Mouse (Mus musculus) fibroblast of lung, adult 2 months (primary cell): ENCODE measurements around the gene Dap3.
"Not testable (repeated sequence)": the region's sequence is repeated elsewhere in the genome, so short reads cannot be mapped to it uniquely, and the experiment has no call there.

ENCODE experiments used
- DNase-seq: peaks from one replicate; pipeline ENCODE4 v3.0.0-alpha.2; 2011; ENCODE audit warnings: low read depth

The Dap3 gene

DNA sequence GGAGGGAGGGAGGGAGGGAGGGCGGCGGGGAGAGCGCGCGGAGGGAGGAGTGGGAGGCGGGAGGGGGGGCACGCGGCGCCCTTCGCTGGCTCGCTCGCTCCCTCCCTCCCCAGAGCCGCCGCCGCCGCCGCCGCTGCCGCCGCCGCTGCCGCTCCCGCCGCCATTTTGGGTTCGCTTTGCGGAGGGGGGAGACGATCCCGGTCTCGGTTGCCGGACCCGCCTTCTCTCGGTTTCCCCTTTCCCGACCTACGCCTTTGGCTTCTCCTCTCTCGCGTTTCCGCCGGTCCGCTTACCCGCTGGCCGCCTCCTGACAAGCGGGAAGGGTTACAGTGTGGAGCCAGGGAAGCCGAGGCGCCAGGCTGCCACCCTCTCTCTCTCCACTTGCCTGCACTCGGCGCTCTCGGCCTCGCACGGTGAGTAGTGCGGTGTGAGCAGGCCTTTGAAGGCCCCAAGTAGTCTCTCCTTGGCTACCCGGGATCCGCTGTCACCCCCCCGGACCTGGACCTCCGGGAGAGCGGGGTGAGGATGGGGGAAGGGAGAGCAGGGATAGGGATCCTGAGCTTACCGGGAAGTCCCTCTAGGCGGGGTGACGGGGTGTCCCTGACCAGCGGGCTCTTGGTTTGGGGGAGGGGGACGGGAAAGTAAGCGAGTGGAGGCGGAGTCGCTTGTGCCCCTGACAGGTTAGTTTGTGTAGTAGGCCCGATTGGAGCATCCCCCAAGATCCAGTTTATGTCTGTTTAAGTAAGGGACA, at the start of gene Dap3, which contains the start of gene Ash1l:
TSS of gene Dap3 (minus strand) at position 606 of the 751 bp plus-strand sequence.
TSS of gene Ash1l (plus strand) at position 47 of the 751 bp plus-strand sequence.
- peak; percentile 51 for DNase-seq

DNA sequence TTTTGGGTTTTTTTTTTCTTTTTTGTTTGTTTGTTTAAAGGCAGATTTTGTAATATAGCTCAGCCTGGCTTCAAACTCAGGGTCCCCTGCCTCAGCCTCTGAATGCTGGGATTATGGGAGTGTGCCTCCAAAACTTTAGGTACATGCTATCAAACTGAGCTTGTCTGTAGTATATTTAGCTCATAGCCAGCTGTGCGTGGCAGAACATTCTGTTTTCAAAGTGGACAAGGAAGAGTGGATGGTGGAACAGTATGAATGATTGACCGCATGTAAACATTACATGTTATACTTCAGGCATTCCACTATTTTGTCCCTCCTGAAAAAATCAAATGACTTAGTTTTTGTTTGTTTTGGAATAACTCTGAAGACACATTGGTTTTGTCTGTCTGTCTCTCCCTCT, 41.8 kb upstream of the Dap3 start:
- DNase-seq = no peak

DNA sequence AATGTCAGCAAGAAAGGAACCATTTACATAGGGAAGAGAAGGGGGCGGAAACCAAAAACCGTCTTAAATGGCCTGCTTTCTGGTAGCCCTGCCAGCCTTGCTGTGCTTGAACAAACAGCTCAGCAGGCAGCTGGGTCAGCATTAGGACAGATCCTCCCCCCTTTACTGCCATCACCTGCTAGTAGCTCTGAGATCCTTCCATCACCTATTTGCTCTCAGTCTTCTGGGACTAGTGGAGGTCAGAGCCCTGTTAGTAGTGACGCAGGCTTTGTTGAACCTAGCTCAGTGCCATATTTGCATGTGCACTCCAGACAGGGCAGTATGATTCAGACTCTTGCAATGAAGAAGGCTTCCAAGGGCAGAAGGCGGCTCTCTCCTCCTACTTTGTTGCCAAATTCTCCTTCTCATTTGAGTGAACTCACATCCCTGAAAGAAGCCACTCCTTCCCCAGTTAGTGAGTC, 33.0 kb upstream of the Dap3 start:
- DNase-seq = peak; percentile 80

DNA sequence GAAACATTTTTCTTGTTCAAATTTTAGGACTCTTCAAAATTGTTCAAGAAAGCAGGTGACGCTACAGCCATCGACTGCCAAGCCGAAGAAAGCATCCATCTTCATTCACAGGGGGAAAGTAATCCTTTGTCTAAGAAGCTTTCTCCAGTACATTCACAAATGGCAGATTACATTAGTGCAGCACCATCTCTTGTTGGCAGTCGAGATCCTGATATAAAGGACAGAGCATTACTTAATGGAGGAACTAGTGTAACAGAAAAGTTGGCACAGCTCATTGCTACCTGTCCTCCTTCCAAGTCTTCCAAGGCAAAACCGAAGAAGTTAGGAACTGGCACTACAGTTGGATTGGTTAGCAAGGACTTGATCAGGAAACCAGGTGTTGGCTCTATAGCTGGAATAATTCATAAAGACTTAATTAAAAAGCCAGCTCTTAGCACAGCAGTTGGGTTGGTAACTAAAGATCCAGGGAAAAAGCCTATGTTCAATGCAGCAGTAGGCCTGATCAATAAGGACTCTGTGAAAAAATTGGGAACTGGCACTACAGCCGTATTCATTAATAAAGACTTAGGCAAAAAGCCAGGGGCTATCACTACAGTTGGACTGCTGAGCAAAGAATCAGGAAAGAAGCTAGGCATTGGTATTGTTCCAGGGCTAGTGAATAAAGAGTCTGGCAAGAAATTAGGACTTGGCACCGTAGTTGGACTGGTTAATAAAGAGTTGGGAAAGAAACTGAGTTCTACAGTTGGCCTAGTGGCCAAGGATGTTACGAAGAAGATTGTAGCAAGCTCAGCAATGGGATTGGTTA, 30.4 kb upstream of the Dap3 start:
- peak; percentile 22 for DNase-seq

DNA sequence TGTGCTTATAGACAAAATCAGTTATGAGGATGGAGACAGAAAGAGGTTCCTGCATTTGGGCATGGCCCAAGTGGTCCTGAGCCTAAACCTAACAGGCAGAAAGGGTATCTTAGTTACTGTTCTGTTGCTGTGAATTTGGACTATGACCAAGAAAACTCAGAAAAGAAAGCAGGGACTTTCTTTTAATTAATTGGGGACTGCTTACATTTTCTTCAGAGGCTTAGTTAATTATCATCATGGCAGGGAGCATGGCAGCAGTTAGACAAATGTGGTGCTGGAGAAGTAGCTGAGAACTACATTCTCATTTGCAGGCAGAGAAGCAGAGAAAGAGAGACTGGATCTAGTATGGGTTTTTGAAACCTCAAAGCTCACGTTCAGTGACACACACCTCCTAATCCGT, 24.0 kb upstream of the Dap3 start:
- no peak for DNase-seq

DNA sequence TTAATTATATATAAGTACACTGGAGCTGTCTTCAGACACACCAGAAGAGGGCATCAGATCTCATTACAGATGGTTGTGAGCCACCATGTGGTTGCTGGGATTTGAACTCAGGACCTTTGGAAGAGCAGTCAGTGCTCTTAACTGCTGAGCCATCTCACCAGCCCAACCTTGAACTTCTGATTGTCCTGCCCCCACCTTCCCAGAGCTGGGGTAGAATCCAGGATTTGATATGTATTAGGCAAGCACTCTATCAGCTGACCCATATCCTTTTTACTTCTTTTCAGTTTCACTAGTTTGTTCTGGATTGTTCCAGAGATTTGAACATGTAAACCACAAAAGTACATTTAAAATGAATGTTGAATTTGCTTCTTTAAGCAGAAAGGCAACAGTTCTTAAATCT, 12.2 kb upstream of the Dap3 start:
- not testable (repeated sequence) for DNase-seq

DNA sequence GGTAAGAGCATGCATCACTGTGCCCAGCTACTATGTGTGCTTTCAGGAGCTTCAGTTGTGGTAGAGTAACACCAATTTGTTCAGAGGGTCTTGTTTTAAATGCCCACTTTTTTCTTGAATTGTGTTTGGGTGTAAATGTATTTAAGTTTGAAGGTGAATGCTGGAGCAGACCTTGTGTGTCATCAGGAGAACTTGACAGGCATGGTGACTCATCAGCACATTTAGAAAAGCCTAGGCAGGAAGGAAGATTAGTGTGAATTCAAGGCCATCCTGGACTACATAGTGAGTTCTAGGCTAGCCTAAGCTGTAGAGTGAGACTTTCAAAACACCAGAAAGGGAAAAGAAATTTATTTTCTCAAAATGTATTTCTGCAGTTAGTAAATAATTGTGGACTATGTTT, 2.8 kb upstream of the Dap3 start:
- no peak for DNase-seq

DNA sequence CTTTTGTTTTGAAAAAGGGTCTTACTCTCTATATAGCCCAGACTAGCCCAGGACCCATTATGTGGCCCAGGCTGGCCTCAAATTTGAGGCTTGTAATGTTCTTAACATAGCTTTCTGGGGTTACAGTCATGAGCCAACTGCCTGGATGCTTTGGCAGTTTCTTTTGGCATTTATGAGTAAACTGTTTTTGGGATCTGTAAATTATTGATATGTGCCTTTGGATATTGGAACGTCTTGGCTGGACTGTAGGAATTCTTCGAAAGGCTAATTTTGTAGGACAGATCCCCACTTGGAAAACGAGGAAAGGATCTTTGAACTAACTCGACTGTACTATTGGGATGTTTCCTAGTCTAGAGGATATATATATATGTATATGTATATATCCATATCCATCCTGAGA, 2.3 kb upstream of the Dap3 start:
- no peak for DNase-seq

DNA sequence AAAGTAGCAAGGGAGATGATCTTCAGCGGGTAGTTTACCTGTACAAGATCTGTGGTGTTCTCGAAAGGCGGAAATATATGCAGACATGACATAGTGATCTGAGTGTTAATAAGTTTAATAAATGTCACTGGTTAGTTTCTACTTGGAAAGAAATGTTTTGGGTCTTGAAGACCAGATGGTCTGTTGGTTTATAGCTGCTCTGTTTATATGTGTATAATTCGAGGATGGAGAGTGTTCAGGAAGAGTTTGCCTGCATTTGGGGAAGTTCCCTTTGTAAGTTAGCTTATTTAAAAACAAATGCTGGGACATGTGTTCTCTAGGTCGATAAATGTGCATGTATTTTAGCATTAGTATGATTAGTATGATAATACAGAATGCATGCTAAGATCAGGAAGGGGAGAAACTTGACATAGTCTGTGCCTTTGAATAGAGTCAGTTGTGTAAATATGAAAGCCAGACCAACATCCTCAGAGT, 383 bp upstream of the Dap3 start:
- no peak for DNase-seq

DNA sequence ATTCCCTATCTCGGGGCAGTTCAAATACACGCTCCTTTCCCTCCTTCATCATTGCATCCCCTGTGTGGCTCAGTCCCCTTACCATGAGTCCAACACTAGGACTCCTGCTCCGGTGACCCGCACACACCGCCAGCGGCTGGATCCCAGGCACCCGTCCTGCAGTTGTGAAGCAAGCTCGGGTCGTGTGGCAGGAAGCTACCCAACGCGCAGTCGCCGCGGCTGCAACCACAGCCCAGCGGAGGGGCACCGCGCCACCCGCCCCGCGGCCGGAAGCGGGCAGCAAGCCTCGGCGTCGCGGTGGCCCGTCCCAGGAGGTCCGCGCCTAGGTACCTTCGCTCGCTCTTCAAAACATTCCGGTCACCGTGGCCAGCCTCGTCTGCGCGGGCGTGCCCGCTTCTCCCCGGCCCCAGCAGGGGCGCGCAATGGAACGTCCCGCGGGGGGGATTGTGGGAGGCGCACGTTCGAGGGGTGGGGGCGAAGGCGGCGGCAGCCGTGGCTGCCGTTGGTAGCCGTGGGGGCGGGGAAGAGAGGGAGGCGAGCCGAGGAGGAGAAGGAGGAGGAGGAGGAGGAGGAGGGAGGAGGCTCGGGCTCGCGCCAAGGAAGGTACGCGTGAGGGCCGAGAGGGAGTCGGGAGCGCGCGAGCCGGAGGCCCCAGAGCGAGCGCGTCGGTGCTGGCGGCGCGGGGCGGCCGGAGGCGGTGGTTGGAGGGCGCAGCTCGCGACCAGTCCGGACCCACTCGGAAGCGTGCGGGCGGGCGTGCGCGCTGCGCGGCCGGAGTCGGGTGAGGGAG, 1.0 kb downstream of the Dap3 start:
- DNase-seq = peak; percentile 57

DNA sequence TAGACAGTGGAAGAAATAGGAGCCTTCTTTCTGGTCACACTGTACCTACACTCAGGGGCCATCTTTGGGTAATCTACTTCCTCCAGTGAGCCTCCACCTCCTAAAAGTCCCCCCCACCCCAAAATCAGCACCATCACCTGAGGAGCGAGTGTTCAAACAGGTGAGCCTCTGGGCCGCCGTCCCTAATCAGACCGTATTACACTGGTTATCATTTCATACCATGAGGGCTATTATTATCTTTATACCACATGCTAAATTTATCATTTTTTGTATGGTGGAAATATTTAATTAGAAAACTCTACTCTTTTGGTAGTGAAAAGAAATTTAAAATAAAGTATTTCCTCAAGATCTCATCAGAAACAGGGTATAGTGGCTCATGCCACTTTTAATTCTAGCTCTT, 6.9 kb downstream of the Dap3 start:
- DNase-seq = no peak

DNA sequence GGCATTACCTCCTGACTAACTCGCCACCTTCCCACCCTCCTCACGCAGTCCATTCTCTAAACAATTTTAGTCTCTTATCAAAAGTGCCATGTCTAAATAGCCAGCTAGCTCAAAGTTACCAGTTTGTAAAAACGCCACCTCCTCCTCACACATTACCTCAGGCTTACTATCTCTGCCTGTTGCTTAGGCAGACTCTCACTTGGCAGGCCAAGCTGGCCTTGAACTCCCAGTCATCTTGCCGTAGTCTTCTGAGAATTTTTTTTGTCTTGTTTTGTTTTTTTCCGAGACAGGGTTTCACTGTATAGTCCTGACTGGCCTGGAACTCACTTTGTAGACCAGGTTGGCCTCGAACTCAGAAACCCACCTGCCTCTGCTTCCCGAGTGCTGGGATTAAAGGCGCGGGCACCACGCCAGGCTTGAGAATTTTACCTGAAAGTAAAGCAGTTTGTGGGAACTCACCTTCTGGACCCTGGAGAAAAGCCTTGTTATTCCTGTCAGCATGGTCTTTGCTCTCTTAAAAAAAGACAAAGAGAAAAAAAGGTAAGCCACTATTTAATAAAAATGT, 8.6 kb downstream of the Dap3 start:
- DNase-seq = no peak

DNA sequence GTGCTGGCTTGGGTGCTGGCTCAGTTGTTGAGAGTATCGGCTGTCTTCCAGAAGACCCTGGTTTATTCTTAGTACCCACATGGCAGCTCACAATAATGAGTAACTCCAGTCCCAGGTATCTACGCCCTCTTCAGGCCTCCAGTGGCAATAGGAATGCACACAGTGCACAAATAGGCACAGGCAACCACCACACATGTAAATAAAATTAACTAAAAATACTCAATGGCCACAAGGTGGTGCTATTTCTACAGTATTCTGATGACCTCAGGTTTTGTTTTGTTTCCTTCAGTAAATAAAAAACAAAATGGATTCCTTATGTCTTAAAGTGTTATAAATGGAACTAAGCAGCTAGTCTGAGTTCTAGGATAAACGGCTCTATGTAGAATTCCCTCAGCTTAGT, 11.2 kb downstream of the Dap3 start:
- DNase-seq = no peak

DNA sequence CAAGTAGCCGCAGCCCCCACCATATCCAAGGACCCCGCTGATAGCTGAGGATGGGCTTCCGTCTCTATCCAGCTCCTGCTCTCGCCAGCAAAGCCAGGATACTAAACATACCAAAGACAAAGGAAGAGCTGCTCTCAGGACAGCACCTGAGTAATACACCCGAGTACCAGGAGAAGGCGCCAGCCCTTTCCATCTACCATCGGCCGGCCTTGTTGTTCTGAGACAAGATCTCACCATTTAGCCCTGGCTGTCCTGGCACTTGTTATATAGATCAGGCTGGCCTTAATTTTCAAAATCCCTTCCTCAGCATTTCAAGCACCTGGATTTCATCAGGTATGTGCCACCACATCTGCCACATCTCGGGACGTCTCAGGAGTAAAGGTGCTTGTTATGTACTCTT, 11.9 kb downstream of the Dap3 start:
- DNase-seq = no peak

DNA sequence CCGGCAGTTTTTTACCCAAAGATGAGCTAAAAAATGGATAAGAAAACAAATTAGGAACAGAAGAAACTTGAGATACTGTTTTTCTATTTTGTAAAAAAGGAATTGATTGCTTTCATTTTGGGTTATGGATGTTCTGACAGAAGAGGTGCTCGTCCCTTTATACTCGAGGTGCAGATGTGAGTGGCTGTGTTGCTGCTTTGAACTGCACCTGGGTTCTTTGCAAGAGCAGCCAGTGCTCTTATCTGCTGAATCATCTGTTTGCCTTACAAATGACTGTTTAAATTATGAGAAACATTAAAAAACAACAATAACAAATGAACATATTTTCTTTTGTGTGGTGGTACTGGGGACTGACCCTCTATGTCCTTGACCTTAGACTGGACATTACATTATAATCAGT, 21.5 kb downstream of the Dap3 start:
- no peak for DNase-seq

DNA sequence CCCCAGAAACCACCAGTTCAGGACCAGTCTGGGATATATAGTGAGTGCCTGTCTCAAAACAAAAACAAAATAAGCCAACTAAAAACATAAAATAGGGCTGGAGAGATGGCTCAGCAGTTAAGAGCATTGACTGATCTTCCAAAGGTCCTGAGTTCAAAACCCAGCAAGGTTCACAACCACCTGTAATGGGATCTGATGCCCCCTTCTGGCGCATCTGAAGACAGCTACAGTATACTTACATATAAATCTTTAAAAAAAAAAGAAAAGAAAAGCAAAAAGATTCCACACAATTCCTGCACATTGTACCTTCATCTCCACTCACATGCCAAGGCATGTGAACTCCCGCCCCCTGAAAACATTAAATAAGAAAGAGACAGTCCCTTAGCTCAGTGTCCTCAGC, 25.3 kb downstream of the Dap3 start:
- DNase-seq = no peak

DNA sequence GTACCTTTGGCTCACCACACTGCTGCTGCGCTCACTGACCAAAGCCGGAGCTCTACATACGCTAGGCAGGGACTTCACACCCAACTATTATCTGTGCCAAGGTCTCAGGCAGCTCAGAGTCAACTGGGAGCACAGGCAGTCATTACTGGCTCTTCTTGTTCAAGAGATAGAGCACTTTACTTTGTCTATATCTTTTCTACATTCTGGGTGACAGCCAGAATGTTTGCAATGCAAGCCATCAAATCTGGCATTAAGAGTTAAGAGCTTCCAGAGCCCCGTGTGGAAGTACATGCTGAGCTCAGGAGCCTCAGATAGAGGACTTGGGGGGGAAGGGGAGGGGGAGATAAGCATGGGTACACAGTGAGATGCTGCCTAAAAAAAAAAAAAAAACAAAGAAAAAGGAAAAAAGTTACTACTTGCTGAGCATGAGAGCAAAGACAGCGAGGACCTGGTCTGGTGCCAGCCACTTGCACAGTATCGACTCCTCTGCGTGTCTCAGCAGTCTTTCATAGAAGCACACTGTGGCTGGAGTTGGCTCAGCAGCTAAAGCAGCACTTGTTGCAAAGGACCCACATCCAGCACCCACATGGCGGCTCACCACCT, 26.9 kb downstream of the Dap3 start:
- DNase-seq = no peak

DNA sequence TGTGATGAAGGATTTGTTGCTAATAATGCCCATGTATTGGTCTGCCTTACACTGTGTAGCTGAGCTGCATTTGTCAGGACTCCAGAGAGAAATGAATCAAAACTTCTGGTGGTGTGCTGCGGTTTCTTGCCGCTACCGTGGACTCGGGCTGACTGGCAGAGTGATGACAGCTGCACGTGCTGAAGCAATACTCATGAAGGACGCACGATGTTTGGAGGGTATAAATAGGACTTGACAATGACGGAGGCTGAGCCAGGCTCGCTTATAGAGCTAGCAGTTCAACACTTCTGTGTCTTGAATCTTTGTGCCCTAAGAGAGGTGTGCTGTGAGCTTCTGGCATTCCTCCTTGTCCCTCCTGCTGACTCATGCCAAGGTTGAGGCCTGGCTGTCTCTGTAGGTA, 29.6 kb downstream of the Dap3 start:
- no peak for DNase-seq

DNA sequence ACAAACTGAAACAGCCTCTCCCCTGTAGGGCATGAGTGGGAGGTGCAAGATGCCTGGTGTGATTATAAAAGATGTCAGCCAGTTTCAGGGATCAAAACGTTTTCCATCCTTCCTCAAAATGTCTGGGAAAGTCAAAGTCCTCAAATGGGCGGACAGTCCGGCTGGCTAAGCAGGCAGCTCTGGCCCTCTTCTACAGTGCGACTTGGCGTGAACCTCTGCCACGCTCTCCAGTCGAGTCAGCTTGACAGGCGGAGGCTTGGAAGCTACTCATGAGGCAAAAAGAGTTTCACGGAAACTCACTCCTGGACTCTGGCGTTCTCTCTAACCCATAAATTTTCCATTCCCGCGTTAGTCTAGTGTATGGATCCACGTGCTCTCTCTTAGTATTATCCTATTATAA, 32.0 kb downstream of the Dap3 start:
- DNase-seq = no peak

DNA sequence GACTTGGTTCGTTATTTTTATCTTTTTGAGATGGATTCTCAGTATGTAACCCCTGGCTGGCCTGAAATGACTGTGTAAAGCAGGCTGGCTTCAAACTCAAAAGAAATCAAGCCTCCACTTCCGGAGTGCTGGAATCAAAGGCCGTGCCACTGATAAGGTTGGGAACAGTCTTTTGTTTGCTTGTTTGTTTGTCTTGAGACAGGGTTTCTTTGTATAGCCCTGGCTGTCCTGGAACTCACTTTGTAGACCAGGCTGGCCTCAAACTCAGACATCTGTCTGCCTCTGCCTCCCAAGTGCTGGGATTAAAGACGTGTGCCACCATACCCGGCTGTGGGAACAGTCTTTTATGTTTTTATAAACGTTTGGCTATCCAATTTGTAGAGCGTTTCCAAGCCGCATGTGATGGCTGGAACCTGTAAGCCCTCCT, 36.6 kb downstream of the Dap3 start:
- no peak for DNase-seq

DNA sequence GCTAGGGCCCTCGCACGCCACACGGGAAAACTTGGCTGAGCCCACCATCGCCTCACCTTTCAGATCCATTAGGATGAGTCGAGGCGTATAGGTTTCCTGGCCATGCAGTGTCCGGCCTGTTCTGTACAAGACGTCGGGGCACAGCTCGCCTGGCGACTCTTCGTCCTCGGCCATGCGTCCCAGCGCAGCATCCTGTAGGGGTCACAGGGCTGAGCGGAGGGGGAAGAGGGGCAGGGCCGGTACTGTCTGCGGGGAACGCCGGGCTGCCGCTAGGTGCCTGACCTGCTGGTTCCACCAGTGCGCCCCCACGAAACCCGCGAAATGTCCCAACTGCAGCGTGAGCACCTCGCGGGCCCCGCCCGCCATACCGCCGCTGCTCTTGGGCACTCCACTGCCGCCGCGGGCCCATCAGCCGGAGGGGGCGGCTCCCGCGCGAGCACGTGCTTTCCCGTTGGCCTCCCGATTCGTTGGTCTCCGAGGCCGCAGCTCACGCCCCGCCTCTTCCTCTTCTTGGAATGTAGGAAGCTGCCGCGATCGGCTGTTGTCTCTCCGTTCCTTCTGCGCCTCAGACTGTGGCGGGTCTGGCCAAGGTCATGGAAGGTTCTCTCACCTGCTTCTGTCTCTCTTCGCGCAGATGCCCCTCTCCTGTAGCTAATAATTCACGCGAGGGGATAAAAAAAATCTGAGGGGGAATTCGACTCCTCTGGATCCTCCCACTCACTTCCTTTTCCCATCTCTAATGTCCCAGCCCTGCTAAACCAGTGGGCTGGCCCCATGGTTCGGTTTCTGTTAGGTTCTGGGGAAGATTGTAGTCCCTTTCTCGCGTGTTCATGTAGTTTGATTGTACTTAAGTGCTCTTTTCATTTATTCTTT, 37.2 kb downstream of the Dap3 start, which contains the start of gene Msto1:
TSS of gene Msto1 (minus strand) at position 489 of the 873 bp plus-strand sequence.
- DNase-seq = peak; percentile 74
